Mouse (Mus musculus) liver, embryonic 11.5 days (tissue): ENCODE measurements around the gene Pex6. TPM values are rescaled to one million over a fixed set of nuclear protein-coding genes. Genes with fewer than 3 reads are reported as not detected.

ENCODE experiments used
- ATAC-seq: fragments of 200-750 bp; cut with Nextera tagmentation; replicated peaks from 2 replicates; pipeline ENCODE4 v1.8.0; 2017; ENCODE audit warnings: moderate number of reproducible peaks, mild to moderate bottlenecking, moderate TSS enrichment, moderate library complexity; ENCODE audit not compliant: low FRiP score
- DNase-seq: peaks from one replicate; pipeline ENCODE4 v3.0.0-alpha.2; 2017; ENCODE audit warnings: low spot score
- H3K27ac ChIP-seq: fragments of 300-500 bp; sonication (generic); 2 replicates; pipeline ENCODE4 v1.5.1; 2014; ENCODE audit warnings: mild to moderate bottlenecking, low read depth, low read length, control low read depth
- H3K27me3 ChIP-seq: fragments of 300-500 bp; sonication (generic); replicated peaks from 2 replicates; pipeline ENCODE4 v1.6.1; 2014; ENCODE audit warnings: low read length, mixed read lengths; ENCODE audit not compliant: control insufficient read depth, insufficient read depth
- H3K36me3 ChIP-seq: fragments of 300-500 bp; sonication (generic); 2 replicates; pipeline ENCODE4 v1.6.1; 2014; ENCODE audit warnings: mild to moderate bottlenecking, low read length, moderate library complexity, mixed read lengths; ENCODE audit not compliant: control insufficient read depth, insufficient read depth
- H3K4me1 ChIP-seq: fragments of 300-500 bp; sonication (generic); replicated peaks from 2 replicates; pipeline ENCODE4 v1.6.1; 2014; ENCODE audit warnings: low read length, mixed read lengths; ENCODE audit not compliant: control insufficient read depth, insufficient read depth
- H3K4me2 ChIP-seq: fragments of 300-500 bp; sonication (generic); 2 replicates; pipeline ENCODE4 v1.6.1; 2014; ENCODE audit warnings: mild to moderate bottlenecking, control low read depth, moderate library complexity
- H3K4me3 ChIP-seq: fragments of 300-500 bp; sonication (generic); 2 replicates; pipeline ENCODE4 v1.5.1; 2014; ENCODE audit warnings: low read depth, low read length, control low read depth
- H3K9ac ChIP-seq: fragments of 300-500 bp; sonication (generic); 2 replicates; pipeline ENCODE4 v1.6.1; 2014; ENCODE audit warnings: low read depth, low read length, control low read depth
- H3K9me3 ChIP-seq: fragments of 300-500 bp; sonication (generic); 2 replicates; pipeline ENCODE4 v1.6.1; 2016; ENCODE audit warnings: low read length, inconsistent platforms, mixed read lengths; ENCODE audit not compliant: control insufficient read depth
- WGBS: fragments of 180-500 bp; shearing (Covaris S2); extraction: QIAGEN DNeasy Blood & Tissue Kit; methylation state at CpG from one replicate; pipeline ENCODE4 v1.1.7; 2014; 5-methylcytosine and 5-hydroxymethylcytosine counted together
- polyA plus RNA-seq: library from polyadenylated mRNA; unstranded; fragments of >200 nt; fragmentation: Nextera tagmentation; extraction: Ambion mirVana; gene quantifications from 2 replicates; pipeline ENCODE4 v1.2.1, GENCODE M21; 2014

Pex6 gene
- 19.9 and 20.5 TPM in 2 replicates for polyA plus RNA-seq

DNA sequence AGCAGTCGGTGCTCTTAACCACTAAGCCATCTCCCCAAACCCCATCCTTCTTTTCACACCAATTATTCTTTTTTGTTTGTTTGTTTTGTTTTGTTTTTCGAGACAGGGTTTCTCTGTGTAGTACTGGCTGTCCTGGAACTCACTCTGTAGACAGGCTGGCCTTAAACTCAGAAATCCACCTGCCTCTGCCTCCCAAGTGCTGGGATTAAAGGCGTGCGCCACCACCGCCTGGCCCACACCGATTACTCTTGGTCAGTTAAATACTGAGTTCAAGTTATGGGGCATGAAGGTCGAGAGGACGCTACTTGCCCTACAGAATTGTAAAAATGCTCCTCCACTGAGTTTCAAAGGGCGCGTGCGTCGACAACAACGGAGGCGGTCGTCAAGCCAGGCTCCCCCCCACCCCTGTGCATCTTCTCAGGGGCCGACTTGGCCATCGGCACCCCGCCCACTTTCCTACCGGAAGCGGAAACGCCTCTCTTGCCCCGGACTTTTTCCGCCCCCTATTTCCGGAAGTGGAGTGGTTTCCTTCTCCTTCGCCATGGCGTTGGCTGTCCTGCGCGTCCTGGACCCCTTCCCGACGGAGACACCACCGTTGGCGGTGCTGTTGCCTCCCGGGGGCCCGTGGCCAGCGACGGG is at the start of gene Pex6:
Gene Pex6, plus strand, starts transcription at position 505 of the 639 bp plus-strand sequence.
- no peaks in the 10 kb centered on the region for H3K9me3 ChIP-seq
- peak within 1 kb of the TSS; percentile 78 for H3K27ac ChIP-seq
- 7% methylated on average over 36 of the region's 36 CpGs for WGBS
- DNase-seq: peak; percentile 93
- peaks cover 2% of the 10 kb centered on the region; the same call in 1 of the 2 replicates for H3K36me3 ChIP-seq
- peak; percentile 86 for ATAC-seq
- H3K4me3 ChIP-seq: peak within 1 kb of the TSS; percentile 99
- peaks cover 14% of the 10 kb centered on the region for H3K4me1 ChIP-seq
- H3K9ac ChIP-seq: peak within 1 kb of the TSS; percentile 82
- peak within 1 kb of the TSS; percentile 98 for H3K4me2 ChIP-seq
- H3K27me3 ChIP-seq: no peaks in the 10 kb centered on the region

DNA sequence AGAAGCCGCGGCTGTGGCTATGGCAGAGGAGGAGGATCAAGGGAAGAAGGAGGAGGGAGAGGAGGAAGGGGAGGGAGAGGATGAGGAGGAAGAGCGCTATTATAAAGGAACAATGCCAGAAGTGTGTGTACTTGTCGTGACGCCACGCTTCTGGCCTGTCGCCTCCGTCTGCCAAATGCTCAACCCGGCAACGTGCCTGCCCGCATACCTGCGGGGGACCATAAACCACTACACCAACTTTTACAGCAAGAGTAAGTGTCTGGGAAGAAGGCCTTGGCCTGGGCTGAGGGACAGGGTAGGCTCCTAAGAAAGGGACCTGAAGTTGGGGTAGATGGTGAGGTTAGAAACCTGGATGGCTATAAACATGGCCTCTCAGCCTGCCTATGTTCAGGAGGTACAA is 49.3 kb upstream of the Pex6 start:
- no peaks in the 10 kb centered on the region for H3K9me3 ChIP-seq
- ATAC-seq (no peak), DNase-seq (no peak)
- H3K27me3 ChIP-seq: no peaks in the 10 kb centered on the region
- H3K9ac ChIP-seq: no peak overlapping the region
- H3K4me2 ChIP-seq: no peak overlapping the region
- H3K36me3 ChIP-seq: peaks cover 59% of the 10 kb centered on the region
- H3K4me1 ChIP-seq: no peaks in the 10 kb centered on the region
- H3K4me3 ChIP-seq: no peak overlapping the region
- 92% methylated on average over 12 of the region's 12 CpGs for whole genome bisulfite sequencing
- H3K27ac ChIP-seq: no peak overlapping the region

- Histone ChIP-seq H3K4me1 (no peaks in the 10 kb centered on the region), H3K9me3 (no peaks in the 10 kb centered on the region), H3K36me3 (peaks cover 60% of the 10 kb centered on the region), H3K27me3 (no peaks in the 10 kb centered on the region), H3K9ac (no peak overlapping the region), H3K27ac (no peak overlapping the region), H3K4me2 (no peak overlapping the region), H3K4me3 (no peak overlapping the region)
- DNase-seq (no peak), ATAC-seq (no peak)
- 91% methylated on average over 5 of the region's 5 CpGs for WGBS
These were observed 48.5 kb upstream of the Pex6 start for GRCm38 (mm10) chr17:46662730-46663129.

DNA sequence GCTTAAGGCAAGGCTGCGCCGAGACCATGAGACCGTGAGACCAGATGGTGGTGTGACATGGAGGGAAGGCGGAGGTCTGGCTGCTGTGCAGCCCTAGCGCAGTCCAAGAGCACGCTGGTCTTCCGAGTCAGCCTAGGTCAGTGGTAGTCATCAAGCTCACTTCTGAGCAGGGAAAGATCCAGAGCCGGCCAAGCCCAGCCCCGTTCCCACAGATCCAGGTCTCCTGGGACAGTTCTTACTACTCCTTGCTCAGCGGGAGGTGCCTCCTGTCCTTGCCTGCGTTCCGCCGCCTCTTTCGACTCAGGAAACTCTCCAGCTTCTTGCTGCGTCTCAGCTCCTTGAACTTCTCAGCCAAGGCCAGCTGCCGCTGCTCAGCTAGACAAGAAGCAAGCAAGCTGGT is 43.6 kb upstream of the Pex6 start:
- 92% methylated on average over 16 of the region's 16 CpGs for WGBS
- peaks cover 44% of the 10 kb centered on the region for H3K36me3 ChIP-seq
- DNase-seq (no peak), ATAC-seq (no peak)
- no peak overlapping the region for H3K27ac ChIP-seq
- H3K4me3 ChIP-seq: no peak overlapping the region
- H3K4me1 ChIP-seq: 0 out of 2 replicates have a peak, but pooled peaks cover 4% of the 10 kb centered on the region
- H3K4me2 ChIP-seq: no peak overlapping the region
- H3K27me3 ChIP-seq: no peaks in the 10 kb centered on the region
- no peak overlapping the region for H3K9ac ChIP-seq
- no peaks in the 10 kb centered on the region for H3K9me3 ChIP-seq

GRCm38 (mm10) chr17:46669911-46670310 is 41.4 kb upstream of the Pex6 start:
- 94% methylated on average over 10 of the region's 10 CpGs for WGBS
- H3K4me3 ChIP-seq: no peak overlapping the region
- H3K27ac ChIP-seq: no peak overlapping the region
- H3K36me3 ChIP-seq: peaks cover 31% of the 10 kb centered on the region
- no peak overlapping the region for H3K9ac ChIP-seq
- no peaks in the 10 kb centered on the region for H3K27me3 ChIP-seq
- H3K9me3 ChIP-seq: no peaks in the 10 kb centered on the region
- DNase-seq (no peak), ATAC-seq (no peak)
- H3K4me1 ChIP-seq: peaks cover 15% of the 10 kb centered on the region
- no peak overlapping the region for H3K4me2 ChIP-seq

DNA sequence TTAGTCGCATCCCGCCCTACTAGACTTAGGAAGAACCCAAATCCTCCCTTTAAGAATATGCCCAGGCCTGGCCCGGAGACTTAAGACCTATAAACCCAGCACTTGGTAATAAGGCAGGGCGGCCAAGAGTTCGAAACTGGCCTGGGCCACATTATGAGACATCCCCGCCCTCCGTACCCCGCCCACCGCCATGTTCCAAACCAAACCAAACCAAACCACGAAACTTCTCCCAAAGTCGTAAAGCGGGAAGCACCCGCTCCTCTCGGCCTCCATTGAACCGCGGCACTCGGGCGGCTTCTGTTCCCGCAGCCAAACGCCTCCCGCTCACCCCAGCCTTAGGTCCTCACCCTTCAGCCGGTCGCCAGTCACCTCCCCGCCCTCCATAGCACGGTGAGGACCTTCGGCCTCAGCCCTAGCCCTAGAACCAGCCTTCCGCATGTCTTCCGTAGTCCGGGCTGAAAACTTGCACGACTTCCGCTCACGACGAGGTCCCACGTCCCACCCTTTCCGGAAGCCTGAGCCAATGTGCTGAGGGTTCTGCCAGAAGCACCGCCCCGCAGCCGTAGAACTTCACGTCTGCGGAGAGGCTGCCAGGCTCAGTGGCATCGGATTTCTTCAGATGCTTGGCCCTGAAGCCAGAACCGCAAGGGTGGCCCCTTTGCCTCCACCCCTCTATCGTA is 37.3 kb upstream of the Pex6 start, which contains the start of gene Rrp36:
Gene Rrp36, minus strand, starts transcription at position 503 of the 680 bp plus-strand sequence.
- H3K9ac ChIP-seq: peak within 1 kb of the TSS; percentile 85
- peak within 1 kb of the TSS; percentile 86 for H3K27ac ChIP-seq
- DNase-seq (peak; percentile 89), ATAC-seq (peak; percentile 93)
- no peaks in the 10 kb centered on the region for H3K27me3 ChIP-seq
- under 1% methylated on average over 43 of the region's 43 CpGs for WGBS
- H3K4me2 ChIP-seq: peak within 1 kb of the TSS; percentile 83
- no peaks in the 10 kb centered on the region for H3K9me3 ChIP-seq
- H3K4me3 ChIP-seq: peak within 1 kb of the TSS; percentile 88
- peaks cover 33% of the 10 kb centered on the region for H3K36me3 ChIP-seq
- peaks cover 24% of the 10 kb centered on the region for H3K4me1 ChIP-seq

- H3K9ac ChIP-seq: peak overlapping the region; percentile 61
- DNase-seq (no peak), ATAC-seq (peak; percentile 30)
- H3K4me3 ChIP-seq: peak overlapping the region; percentile 88
- peak overlapping the region; percentile 83 for H3K4me2 ChIP-seq
- H3K27ac ChIP-seq: peak overlapping the region; percentile 86
- peaks cover 29% of the 10 kb centered on the region for H3K36me3 ChIP-seq
- no peaks in the 10 kb centered on the region for H3K27me3 ChIP-seq
- 31% methylated on average over 15 of the region's 15 CpGs for WGBS
- peaks cover 32% of the 10 kb centered on the region for H3K4me1 ChIP-seq
- H3K9me3 ChIP-seq: no peaks in the 10 kb centered on the region
These were observed 36.6 kb upstream of the Pex6 start for GRCm38 (mm10) chr17:46674530-46675283.

DNA sequence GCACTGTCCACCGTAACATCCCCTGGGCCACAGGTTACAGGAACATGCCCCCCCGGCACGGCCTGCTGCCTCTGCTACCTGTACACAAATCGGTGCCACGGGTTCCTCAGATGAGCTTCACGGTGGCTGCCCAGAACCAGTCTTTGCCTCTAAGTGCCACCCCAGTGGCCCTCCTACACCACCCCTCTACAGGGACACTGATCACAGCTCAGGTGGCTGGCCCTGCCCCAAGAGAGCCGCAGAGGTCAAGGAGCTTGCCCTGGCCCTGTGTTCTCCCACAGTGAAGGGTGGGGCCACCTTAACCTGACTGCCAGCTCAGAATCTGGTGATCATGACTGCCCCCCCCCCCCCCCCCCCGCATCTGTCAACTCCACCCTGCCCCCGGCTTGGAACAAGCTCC is 32.8 kb upstream of the Pex6 start, which contains the start of gene Mea1:
Gene Mea1, plus strand, starts transcription at position 378 of the 400 bp plus-strand sequence.
- Histone ChIP-seq H3K9ac (peak within 1 kb of the TSS; percentile 63), H3K4me2 (peak within 1 kb of the TSS; percentile 97), H3K4me1 (peaks cover 31% of the 10 kb centered on the region), H3K27me3 (no peaks in the 10 kb centered on the region), H3K9me3 (no peaks in the 10 kb centered on the region), H3K36me3 (peaks cover 21% of the 10 kb centered on the region), H3K27ac (0 out of 2 replicates have a peak within 1 kb of the TSS, but pooled peaks have one; percentile 79), H3K4me3 (peak within 1 kb of the TSS; percentile 70)
- DNase-seq (no peak), ATAC-seq (no peak)
- WGBS: 91% methylated on average over 8 of the region's 9 CpGs
